Mouse (Mus musculus): ENCODE results near the gene Eml1.

Eml1 gene

GRCm38 (mm10) chr12:108422495-108422857 lies 51.7 kb downstream of the Eml1 start:
- DNase-seq (ENCODE audit: low read depth, low spot score) = peak; percentile 33

- DNase-seq (ENCODE audit: low read depth, low spot score) = peak; percentile 86
Measured at GRCm38 (mm10) chr12:108422858-108423631, 52.3 kb downstream of the Eml1 start.

DNA sequence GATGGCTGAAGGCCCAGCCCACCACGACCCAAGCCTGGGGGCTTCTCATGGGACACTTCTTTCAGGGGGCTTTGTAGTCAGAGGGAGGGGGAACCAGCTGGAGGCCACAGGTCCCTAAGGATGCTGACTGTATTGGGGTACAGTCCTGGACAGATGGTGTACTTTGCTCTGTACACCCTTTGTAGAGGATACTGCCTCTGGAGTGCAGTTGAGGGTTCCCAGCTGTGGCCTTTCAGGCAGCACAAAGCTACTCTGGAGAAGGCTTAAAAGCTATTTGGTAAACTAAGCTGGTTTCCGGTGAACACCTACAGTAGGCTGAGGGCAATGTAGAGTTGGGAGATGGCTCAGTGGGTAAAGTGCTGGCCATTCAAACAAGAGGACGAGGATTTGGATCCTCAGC lies 60.2 kb downstream of the Eml1 start:
- DNase-seq (ENCODE audit: low read depth, low spot score) = no peak

- DNase-seq (ENCODE audit: low read depth, low spot score) = no peak
Measured at GRCm38 (mm10) chr12:108431714-108432113, 61.0 kb downstream of the Eml1 start.

- DNase-seq (ENCODE audit: low read depth, low spot score) = no peak
Measured at GRCm38 (mm10) chr12:108432578-108432977, 61.8 kb downstream of the Eml1 start.

GRCm38 (mm10) chr12:108433030-108433429 lies 62.3 kb downstream of the Eml1 start:
- no peak for DNase-seq (ENCODE audit: low read depth, low spot score)

DNA sequence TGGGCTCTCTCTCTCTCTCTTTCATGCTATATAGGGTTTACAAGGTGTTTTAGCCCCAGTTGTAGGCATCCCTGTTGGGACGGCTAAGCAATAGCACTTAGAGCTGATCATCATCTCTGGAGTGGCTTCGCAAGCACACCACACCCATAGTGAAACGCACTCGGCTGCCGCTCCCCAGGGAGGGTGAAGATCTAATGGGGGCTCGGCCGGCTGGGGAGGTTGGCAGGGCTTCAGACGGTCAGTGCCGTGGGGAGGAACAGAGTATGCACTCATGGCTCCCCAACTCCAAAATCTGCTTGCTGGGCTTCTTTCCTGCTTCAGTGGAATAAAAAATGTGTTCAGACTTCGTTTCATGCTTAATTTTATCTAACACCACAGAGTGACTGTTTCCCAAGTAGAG lies 62.7 kb downstream of the Eml1 start:
- DNase-seq (ENCODE audit: low read depth, low spot score) = no peak

DNA sequence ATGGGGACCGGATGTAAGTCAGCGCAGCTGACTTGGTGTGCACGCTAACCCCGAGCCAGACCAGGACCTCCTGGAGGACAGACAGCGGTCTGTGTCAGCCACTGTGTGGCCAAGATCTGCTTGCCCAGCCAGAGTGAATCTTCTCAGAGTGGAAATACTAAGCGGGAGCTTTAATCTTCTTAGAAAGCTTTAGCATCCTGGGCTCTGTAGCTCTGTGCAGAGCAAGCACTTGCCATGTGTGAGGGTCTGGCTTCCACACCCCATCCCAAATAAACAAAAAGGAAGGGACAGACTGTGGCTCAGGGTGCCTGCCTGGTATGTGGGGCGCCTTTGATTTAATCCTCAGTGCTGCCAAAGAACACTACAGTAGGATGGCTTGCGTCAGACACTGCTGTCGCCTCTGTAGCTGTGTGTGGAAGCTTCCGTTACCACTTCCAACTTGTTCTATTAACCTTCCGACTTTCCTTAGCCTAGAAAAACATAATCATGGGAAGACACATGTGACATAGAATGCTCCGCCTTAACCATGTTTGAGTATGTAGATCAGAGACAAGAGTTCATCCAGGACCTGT lies 64.8 kb downstream of the Eml1 start:
- no peak for DNase-seq (ENCODE audit: low read depth, low spot score)

GRCm38 (mm10) chr12:108436029-108436923 lies 65.5 kb downstream of the Eml1 start:
- no peak for DNase-seq (ENCODE audit: low read depth, low spot score)

GRCm38 (mm10) chr12:108437446-108437845 lies 66.7 kb downstream of the Eml1 start:
- DNase-seq (ENCODE audit: low read depth, low spot score) = no peak

DNA sequence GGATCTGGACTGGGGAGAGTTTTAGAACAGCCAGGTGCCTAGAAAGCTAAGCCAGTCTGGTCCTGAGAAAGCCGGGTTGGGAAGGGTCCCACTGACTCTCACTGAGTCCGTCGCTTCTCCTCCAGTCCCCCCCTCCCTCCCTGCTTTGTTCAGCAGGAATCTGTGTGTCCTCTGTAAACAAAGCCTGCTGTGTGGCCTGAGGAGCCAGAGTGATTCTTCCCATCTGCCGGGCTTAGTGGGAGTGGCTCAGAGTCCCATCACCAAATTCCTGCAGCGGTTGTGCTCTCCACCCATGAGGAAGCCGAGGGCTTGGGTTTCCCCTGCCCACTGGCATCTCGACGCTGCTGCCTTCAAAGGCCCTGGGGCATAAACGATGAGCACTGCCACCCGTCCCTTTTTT lies 72.5 kb downstream of the Eml1 start:
- DNase-seq (ENCODE audit: low read depth, low spot score) = no peak

DNA sequence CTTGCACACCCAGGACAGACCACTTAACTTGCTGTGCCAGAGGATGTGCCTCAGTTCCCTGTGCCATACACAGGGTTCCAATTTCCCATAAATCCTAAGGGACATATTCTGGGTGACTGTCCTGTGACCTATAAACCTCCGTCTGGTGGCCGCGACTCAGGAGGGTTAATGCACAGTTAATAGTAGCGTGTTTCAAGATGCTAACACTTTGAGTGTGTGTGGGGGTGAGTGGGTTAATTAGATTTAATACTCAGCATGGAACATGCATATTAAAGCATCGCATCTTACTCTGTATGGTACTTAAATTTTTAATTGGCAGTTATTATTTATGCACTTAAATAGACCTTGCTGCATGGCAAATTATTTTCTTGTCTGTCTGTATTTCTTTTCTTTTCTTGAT lies 73.0 kb downstream of the Eml1 start:
- DNase-seq (ENCODE audit: low read depth, low spot score) = no peak

GRCm38 (mm10) chr12:108444166-108445115 lies 73.7 kb downstream of the Eml1 start:
- no peak for DNase-seq (ENCODE audit: low read depth, low spot score)

DNA sequence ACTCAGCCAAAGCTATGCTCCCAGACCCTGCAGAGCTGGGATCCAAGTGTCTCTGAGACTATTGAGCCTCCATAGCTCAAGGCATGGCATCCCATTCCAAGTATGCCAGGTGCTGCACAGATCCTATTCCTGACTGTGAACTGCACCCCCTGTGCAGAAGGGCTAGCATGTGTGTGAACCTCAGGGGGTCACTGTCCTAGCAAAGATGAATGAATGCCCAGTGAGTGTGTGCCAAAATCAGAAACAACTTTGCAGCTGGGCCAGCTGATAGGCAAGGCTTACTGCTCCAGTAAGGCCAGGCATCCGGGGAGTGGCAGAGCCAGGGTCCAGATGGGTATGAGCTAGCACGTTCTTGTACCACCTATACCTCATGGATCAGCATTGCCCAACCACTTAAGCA lies 76.0 kb downstream of the Eml1 start:
- DNase-seq (ENCODE audit: low read depth, low spot score) = no peak

DNA sequence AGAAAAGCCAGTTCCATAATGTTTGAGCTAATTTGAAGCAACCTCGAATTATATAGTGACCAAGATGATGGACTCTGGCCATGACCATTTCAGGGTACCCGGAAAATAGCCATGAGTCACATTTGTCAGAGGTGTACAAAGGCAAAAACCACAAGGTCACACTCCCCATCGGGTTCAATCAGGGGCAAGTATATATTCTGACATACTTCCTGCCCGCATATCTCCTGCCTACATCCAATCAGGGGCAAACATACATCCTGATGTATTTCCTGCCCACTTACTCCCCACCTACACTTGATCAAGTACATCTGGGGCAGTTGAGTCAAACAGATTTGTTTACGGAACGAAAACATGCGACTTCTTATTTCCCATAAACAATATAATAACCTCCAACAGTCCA lies 77.6 kb downstream of the Eml1 start:
- no peak for DNase-seq (ENCODE audit: low read depth, low spot score)

DNA sequence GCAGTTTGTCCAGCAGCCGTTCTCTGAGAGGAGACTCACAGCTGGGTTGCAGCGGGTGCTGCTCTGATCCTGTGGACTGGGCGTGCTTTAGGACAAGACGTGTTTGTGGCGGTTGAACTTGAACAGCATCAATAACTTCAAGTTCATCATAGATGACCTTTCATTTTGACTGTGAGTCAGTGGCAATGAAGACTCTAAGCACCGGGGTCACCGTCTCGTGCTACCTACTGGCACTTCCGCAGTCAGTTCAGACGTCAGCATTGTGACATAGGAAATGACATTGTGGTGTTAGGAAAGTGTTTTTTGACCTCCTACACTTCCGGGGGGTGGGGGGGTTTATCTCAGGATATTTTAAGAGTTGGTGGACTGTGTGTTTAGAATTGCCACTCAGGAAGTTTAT lies 79.2 kb downstream of the Eml1 start:
- DNase-seq (ENCODE audit: low read depth, low spot score) = no peak

- DNase-seq (ENCODE audit: low read depth, low spot score) = no peak
Measured at GRCm38 (mm10) chr12:108450546-108450945, 79.8 kb downstream of the Eml1 start.

DNA sequence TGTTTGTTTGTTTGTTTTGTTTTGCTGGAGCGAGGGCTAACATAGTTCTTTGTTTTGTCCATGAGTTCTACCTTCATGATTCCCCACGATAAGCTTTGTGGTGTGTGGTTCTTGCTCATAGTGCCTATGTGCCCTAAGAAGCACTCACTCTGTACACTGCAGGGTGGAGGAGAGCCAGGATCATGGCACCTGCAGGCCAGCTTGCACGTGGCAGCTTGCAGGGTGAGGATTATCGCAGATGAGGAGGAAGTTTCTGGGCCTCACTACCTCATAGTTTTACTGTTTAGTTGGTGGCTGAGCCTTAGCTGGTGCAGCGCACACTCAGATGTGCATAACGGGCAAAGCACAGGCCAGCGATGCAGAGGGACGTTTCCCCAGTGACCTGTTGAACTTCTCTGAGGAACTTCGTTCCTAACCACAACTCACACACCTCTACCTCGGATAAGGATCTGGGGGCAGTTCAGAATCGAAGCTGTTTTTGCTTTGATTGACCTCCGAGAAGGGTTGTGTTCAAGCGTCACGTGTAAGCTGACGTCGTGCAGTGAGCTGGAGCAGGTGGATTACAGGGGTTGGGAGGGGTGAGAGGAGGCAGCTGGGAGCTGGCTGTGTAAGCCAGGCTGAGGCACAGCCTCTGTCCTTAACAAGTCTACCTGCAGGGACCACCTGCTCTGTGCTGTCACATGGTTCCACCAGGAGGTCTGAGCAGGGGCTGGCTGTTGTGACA lies 81.6 kb downstream of the Eml1 start:
- no peak for DNase-seq (ENCODE audit: low read depth, low spot score)

GRCm38 (mm10) chr12:108453561-108454044 lies 82.8 kb downstream of the Eml1 start:
- DNase-seq (ENCODE audit: low read depth, low spot score) = no peak

DNA sequence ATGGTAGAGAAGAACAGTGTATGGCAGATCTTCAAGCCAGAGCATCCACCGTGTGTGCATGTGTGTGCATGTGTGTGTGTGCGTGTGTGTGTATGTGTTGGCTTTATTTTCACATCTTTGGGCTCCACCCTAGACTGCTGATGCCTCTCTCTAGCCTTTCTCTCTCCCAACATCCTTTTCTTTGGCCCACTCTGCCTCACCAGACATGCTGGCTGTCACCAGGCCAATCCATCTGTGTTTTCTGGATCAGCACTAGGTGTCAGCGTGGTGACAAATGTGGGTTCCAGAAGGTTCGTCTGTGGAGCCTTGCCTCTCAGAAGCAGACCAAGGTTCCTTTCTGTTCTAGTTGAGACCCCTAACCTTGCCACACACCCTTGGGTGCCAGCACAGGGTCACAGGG lies 84.2 kb downstream of the Eml1 start:
- DNase-seq (ENCODE audit: low read depth, low spot score) = no peak

- no peak for DNase-seq (ENCODE audit: low read depth, low spot score)
Measured at GRCm38 (mm10) chr12:108472898-108473297, 102.1 kb downstream of the Eml1 start.
